Mouse (Mus musculus): ENCODE results near the gene Fam162a.
"Not testable (repeated sequence)": the region's sequence is repeated elsewhere in the genome, so short reads cannot be mapped to it uniquely, and the experiment has no call there.

The Fam162a gene

GRCm38 (mm10) chr16:36057933-36058475, 13.4 kb downstream of the Fam162a start:
- no peak for DNase-seq (ENCODE audit: low read depth)

- DNase-seq (ENCODE audit: low read depth), result no peak
These were observed 15.0 kb downstream of the Fam162a start for GRCm38 (mm10) chr16:36056416-36056815.

- no peak for DNase-seq (ENCODE audit: low read depth)
These were observed 16.5 kb downstream of the Fam162a start for GRCm38 (mm10) chr16:36054920-36055319.

- DNase-seq (ENCODE audit: low read depth), result no peak
These were observed 17.7 kb downstream of the Fam162a start for GRCm38 (mm10) chr16:36053524-36054275.

- no peak for DNase-seq (ENCODE audit: low read depth)
These were observed 19.9 kb downstream of the Fam162a start for GRCm38 (mm10) chr16:36051491-36051890.

GRCm38 (mm10) chr16:36047538-36047937, 23.9 kb downstream of the Fam162a start:
- DNase-seq (ENCODE audit: low read depth), result no peak

- DNase-seq (ENCODE audit: low read depth), result no peak
These were observed 27.4 kb downstream of the Fam162a start for GRCm38 (mm10) chr16:36043964-36044363.

- no peak for DNase-seq (ENCODE audit: low read depth)
These were observed 28.3 kb downstream of the Fam162a start for GRCm38 (mm10) chr16:36043073-36043472.

- no peak for DNase-seq (ENCODE audit: low read depth)
These were observed 29.8 kb downstream of the Fam162a start for GRCm38 (mm10) chr16:36041625-36042020.

- peak; percentile 94 for DNase-seq (ENCODE audit: low read depth)
These were observed 30.5 kb downstream of the Fam162a start, which contains the start of gene Wdr5b for GRCm38 (mm10) chr16:36040640-36041624. Wdr5b (plus strand) TSS chr16:36041190.

- not testable (repeated sequence) for DNase-seq (ENCODE audit: low read depth)
These were observed 43.3 kb downstream of the Fam162a start for GRCm38 (mm10) chr16:36028120-36028519.

GRCm38 (mm10) chr16:36016335-36016734, 55.1 kb downstream of the Fam162a start:
- DNase-seq (ENCODE audit: low read depth), result no peak

- no peak for DNase-seq (ENCODE audit: low read depth)
These were observed 63.0 kb downstream of the Fam162a start for GRCm38 (mm10) chr16:36008396-36008795.

- not testable (repeated sequence) for DNase-seq (ENCODE audit: low read depth)
These were observed 72.5 kb downstream of the Fam162a start for GRCm38 (mm10) chr16:35998852-35999251.
